Mouse (Mus musculus): ENCODE results near the gene Fbn1.

- TF ChIP-seq CTCF (conservative IDR thresholded peaks at IDR 0.05; ENCODE audit: insufficient read depth, insufficient read length, low read depth, low read length) (no peak), POLR2A (IDR thresholded peaks at IDR 0.05; ENCODE audit: low read depth, low read length) (no peak)
Measured at GRCm38 (mm10) chr2:125474690-125475089, 33.1 kb downstream of the Fbn1 start.
